Mouse (Mus musculus): Measurements from ENCODE around the gene Vsig10.

DNA sequence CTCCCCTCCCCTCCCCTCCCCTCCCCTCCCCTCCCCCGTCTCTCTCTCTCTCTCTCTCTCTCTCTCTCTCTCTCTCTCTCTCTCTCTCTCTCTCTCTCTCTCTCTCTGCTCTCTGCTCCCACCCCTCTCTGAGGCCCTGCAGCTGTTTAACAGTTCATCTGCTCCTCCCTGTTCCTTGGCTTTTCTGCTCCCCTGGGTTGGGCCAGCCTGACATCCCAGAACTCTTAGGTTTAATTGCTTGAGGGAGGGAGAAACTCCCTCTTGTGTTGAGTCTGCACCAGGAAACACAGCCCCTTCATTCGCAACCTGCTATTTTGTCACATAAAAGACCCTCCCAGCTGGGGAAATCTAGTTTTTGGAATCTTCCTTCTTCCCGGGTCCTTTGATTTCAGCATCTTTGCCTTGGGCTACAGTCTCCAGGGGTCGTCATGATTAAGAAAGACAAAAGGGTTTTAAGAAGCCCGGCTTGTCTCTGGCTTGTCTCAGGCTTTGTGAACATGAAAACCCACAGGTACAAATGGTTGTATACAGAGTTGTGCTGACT is 79.2 kb downstream of the Vsig10 start:
- no peak for TF ChIP-seq CTCF (IDR thresholded peaks at IDR 0.05; ENCODE audit: low read depth, low read length)
- no peak for TF ChIP-seq POLR2A (IDR thresholded peaks at IDR 0.05; ENCODE audit: borderline replicate concordance, low read depth, low read length)

Measured in bone marrow macrophage, adult 2 months (primary cell).